In genomic region chr19:45016341-45017215, GRCm38 (mm10) we compare ENCODE assay signal across 8 mouse cellular contexts. TPM values are rescaled to one million over a fixed set of nuclear protein-coding genes. Genes with fewer than 3 reads are reported as not detected.
DNase-seq lines count a peak whose midpoint lies in the region; ATAC-seq and TF ChIP-seq lines count a peak whose summit lies in the region.

No protein-coding gene starts in this region.

- no peaks in the 10 kb centered on the region for H3K27me3 ChIP-seq in hindbrain, embryonic 15.5 days
- H3K27me3 ChIP-seq in midbrain, embryonic 10.5 days (ENCODE audit: low read depth, poor library complexity, severe bottlenecking) = no peaks in the 10 kb centered on the region

- peaks cover 69% of the 10 kb centered on the region for H3K4me1 ChIP-seq in hindbrain, embryonic 15.5 days (replicated peaks)
- H3K4me1 ChIP-seq in midbrain, embryonic 10.5 days = peaks cover 80% of the 10 kb centered on the region

- peak overlapping the region; percentile 71; the same call in 1 of the 2 replicates for H3K9ac ChIP-seq in hindbrain, embryonic 15.5 days

- 2% methylated on average over 18 of the region's 18 CpGs for WGBS in hindbrain, embryonic 15.5 days
- 1% methylated on average over 18 of the region's 18 CpGs for WGBS in midbrain, embryonic 10.5 days

- H3K4me3 ChIP-seq in gastrocnemius, adult 2 months = peak overlapping the region; percentile 80
- peak overlapping the region; percentile 70 for H3K4me3 ChIP-seq in hindbrain, embryonic 15.5 days
- peak overlapping the region; percentile 87 for H3K4me3 ChIP-seq in midbrain, embryonic 10.5 days

- peak overlapping the region; percentile 86 for H3K4me2 ChIP-seq in hindbrain, embryonic 15.5 days

- DNase-seq in frontal cortex, postnatal 25 days (ENCODE audit: low spot score in 2 of 2) = no peak
- DNase-seq in cerebellum, postnatal 10 days = peak; percentile 96
- peak; percentile 94 for DNase-seq in gastrocnemius, adult 2 months
- peak; percentile 67 to 72 for DNase-seq in left cerebral cortex, postnatal 36 days (ENCODE audit: low spot score in 2 of 2)
- peak; percentile 74 for DNase-seq in midbrain, embryonic 10.5 days (ENCODE audit: low spot score)
- peak; percentile 60 for DNase-seq in right cerebral cortex, postnatal 4 days

- no peaks in the 10 kb centered on the region for H3K36me3 ChIP-seq in hindbrain, embryonic 15.5 days
- H3K36me3 ChIP-seq in midbrain, embryonic 10.5 days = peaks cover 33% of the 10 kb centered on the region

- H3K27ac ChIP-seq in gastrocnemius, adult 2 months = peak overlapping the region; percentile 94
- peak overlapping the region; percentile 95 for H3K27ac ChIP-seq in hindbrain, embryonic 15.5 days (replicated peaks)
- peak overlapping the region; percentile 99 for H3K27ac ChIP-seq in midbrain, embryonic 10.5 days (replicated peaks)

- intact Hi-C loops in gastrocnemius, adult 2 months (cut with DNase I) = loop anchor here (2.0 kb wide), 1 partner anchor 42 kb away; no protein-coding TSS in a partner anchor
- intact Hi-C loops in left cerebral cortex, postnatal 36 days (cut with DNase I) = loop anchor here (2.0 kb wide), 1 partner anchor 14 kb away; no protein-coding TSS in a partner anchor

- no peak for TF ChIP-seq CTCF in gastrocnemius, adult 2 months (IDR thresholded peaks at IDR 0.05)

- ATAC-seq in frontal cortex, adult (ENCODE audit: low TSS enrichment) = peak; percentile 58
- peak; percentile 35; the same call in 1 of the 2 replicates for ATAC-seq in hindbrain, embryonic 15.5 days (ENCODE audit: low FRiP score, low read depth)

- H3K9me3 ChIP-seq in hindbrain, embryonic 15.5 days = no peaks in the 10 kb centered on the region
- H3K9me3 ChIP-seq in midbrain, embryonic 10.5 days (replicated peaks) = no peaks in the 10 kb centered on the region

RNA-seq across cellular contexts. Expression of gene Lzts2, which starts 2.4 kb away (rescaled TPM):
- total RNA-seq in gastrocnemius, adult 2 months (2021) = 10 to 100 TPM; 21.0 to 29.3 TPM
- 25.4 and 28.7 TPM in 2 replicates for polyA plus RNA-seq in hindbrain, embryonic 15.5 days (2015; fragmentation: Nextera tagmentation; extraction: Ambion mirVana)
- 10 to 100 TPM; 36.2 to 36.3 TPM for total RNA-seq in left cerebral cortex, postnatal 36 days (2021)
- 55.1 and 58.4 TPM in 2 replicates for polyA plus RNA-seq in midbrain, embryonic 10.5 days (2016; fragmentation: Nextera tagmentation; extraction: Ambion mirVana)

RNA-seq across cellular contexts. Expression of gene Mrpl43, which starts 10.3 kb away (rescaled TPM):
- total RNA-seq in gastrocnemius, adult 2 months (2021) = 10 to 100 TPM; 31.0 to 42.5 TPM
- polyA plus RNA-seq in hindbrain, embryonic 15.5 days (2015; fragmentation: Nextera tagmentation; extraction: Ambion mirVana) = 88.6 and 94.7 TPM in 2 replicates
- total RNA-seq in left cerebral cortex, postnatal 36 days (2021) = 10 to 100 TPM; 36.1 to 47.5 TPM
- 71.6 and 72.9 TPM in 2 replicates for polyA plus RNA-seq in midbrain, embryonic 10.5 days (2016; fragmentation: Nextera tagmentation; extraction: Ambion mirVana)

RNA-seq across cellular contexts. Expression of gene Twnk, which starts 11.1 kb away (rescaled TPM):
- 10 to 100 TPM; 18.0 to 25.4 TPM for total RNA-seq in gastrocnemius, adult 2 months (2021)
- 14.1 and 14.8 TPM in 2 replicates for polyA plus RNA-seq in hindbrain, embryonic 15.5 days (2015; fragmentation: Nextera tagmentation; extraction: Ambion mirVana)
- 10 to 100 TPM; 12.3 to 14.0 TPM for total RNA-seq in left cerebral cortex, postnatal 36 days (2021)
- polyA plus RNA-seq in midbrain, embryonic 10.5 days (2016; fragmentation: Nextera tagmentation; extraction: Ambion mirVana) = 31.4 and 33.6 TPM in 2 replicates

RNA-seq across cellular contexts. Expression of gene Sema4g, which starts 27.7 kb away (rescaled TPM):
- under 1 TPM; 0.10 to 0.11 TPM for total RNA-seq in gastrocnemius, adult 2 months (2021)
- 17.3 and 18.9 TPM in 2 replicates for polyA plus RNA-seq in hindbrain, embryonic 15.5 days (2015; fragmentation: Nextera tagmentation; extraction: Ambion mirVana)
- total RNA-seq in left cerebral cortex, postnatal 36 days (2021) = 10 to 100 TPM; 17.7 to 25.8 TPM
- polyA plus RNA-seq in midbrain, embryonic 10.5 days (2016; fragmentation: Nextera tagmentation; extraction: Ambion mirVana) = 3.1 and 5.4 TPM in 2 replicates

RNA-seq across cellular contexts. Expression of gene Pdzd7, which starts 28.9 kb away (rescaled TPM):
- total RNA-seq in gastrocnemius, adult 2 months (2021) = 1 to 10 TPM; 5.9 to 6.8 TPM
- polyA plus RNA-seq in hindbrain, embryonic 15.5 days (2015; fragmentation: Nextera tagmentation; extraction: Ambion mirVana) = 2.6 and 3.2 TPM in 2 replicates
- 1 to 10 TPM; 3.3 to 5.8 TPM for total RNA-seq in left cerebral cortex, postnatal 36 days (2021)
- 0.19 and 0.34 TPM in 2 replicates for polyA plus RNA-seq in midbrain, embryonic 10.5 days (2016; fragmentation: Nextera tagmentation; extraction: Ambion mirVana)

Comparison
In these comparisons a context has a peak if more than half of its experiments do, and no peak if none do; other contexts are left out.
1. DNase-seq: peak in cerebellum, postnatal 10 days (2 of 2), gastrocnemius, adult 2 months (single experiment), left cerebral cortex, postnatal 36 days (2 of 2), midbrain, embryonic 10.5 days (single experiment) and right cerebral cortex, postnatal 4 days (single experiment); none in frontal cortex, postnatal 25 days (0 of 2).
2. Peak in every context shown above with its lines, with median percentiles within 50 percentile points of each other: H3K27ac ChIP-seq and H3K4me3 ChIP-seq.